8 mouse cellular contexts compared by ENCODE assay signal in genomic region chr16:97962151-97962948, GRCm38 (mm10). TPM values are rescaled to one million over a fixed set of nuclear protein-coding genes. Genes with fewer than 3 reads are reported as not detected.
DNase-seq lines count a peak whose midpoint lies in the region; ATAC-seq and TF ChIP-seq lines count a peak whose summit lies in the region.

Gene C2cd2, minus strand, starts transcription at chr16:97962598.
Gene Zbtb21, minus strand, starts transcription at chr16:97962622.

- H3K9ac ChIP-seq in MEL (ENCODE audit: control insufficient read depth, low read depth, low read length, poor library complexity, severe bottlenecking): peak within 1 kb of the TSS; percentile 86
- peak within 1 kb of the TSS; percentile 90 for H3K9ac ChIP-seq in lung, embryonic 16.5 days (ENCODE audit: low read length)

- peak; percentile 96 for DNase-seq in MEL (ENCODE audit: low read depth, low spot score)
- DNase-seq in cerebellum, adult 2 months: peak; percentile 98
- DNase-seq in forelimb bud, embryonic 11.5 days (ENCODE audit: low read depth, low spot score): peak; percentile 96
- peak; percentile 93 for DNase-seq in layer of hippocampus, adult 9-10 months (ENCODE audit: low spot score)
- DNase-seq in ovary, postnatal 10 days (ENCODE audit: low spot score): peak; percentile 95
- peak; percentile 90 to 91 for DNase-seq in thymus, postnatal 10 days (ENCODE audit: low spot score in 2 of 2)

- H3K27me3 ChIP-seq in MEL (ENCODE audit: control insufficient read depth in 1 of 2, insufficient read depth in 2 of 2, low read length in 2 of 2): no peaks in the 10 kb centered on the region
- H3K27me3 ChIP-seq in cerebellum, adult 2 months (ENCODE audit: control insufficient read depth, insufficient read depth, low read length): no peaks in the 10 kb centered on the region
- no peaks in the 10 kb centered on the region for H3K27me3 ChIP-seq in lung, embryonic 16.5 days (ENCODE audit: control insufficient read depth, insufficient read depth, low read depth, low read length)

- H3K9me3 ChIP-seq in MEL (replicated peaks; ENCODE audit: insufficient read depth, low read length): no peaks in the 10 kb centered on the region
- H3K9me3 ChIP-seq in lung, embryonic 16.5 days (ENCODE audit: control insufficient read depth, low read length): no peaks in the 10 kb centered on the region

- H3K36me3 ChIP-seq in MEL (ENCODE audit: control insufficient read depth in 1 of 2, insufficient read depth in 2 of 2, low read length in 2 of 2): peaks cover 0 to 47% of the 10 kb centered on the region in 2 experiments; a peak in 2 of 4 replicates
- no peaks in the 10 kb centered on the region; the same call in 1 of the 2 replicates for H3K36me3 ChIP-seq in lung, embryonic 16.5 days (ENCODE audit: control insufficient read depth, insufficient read depth, low read length)

- peak; percentile 89 for ATAC-seq in hematopoietic stem cell, adult 5-6 weeks (replicated peaks in 1 of 2; ENCODE audit: insufficient read depth in 1 of 2, low FRiP score in 2 of 2, low TSS enrichment in 1 of 2, low read depth in 1 of 2, poor library complexity in 2 of 2, severe bottlenecking in 2 of 2)
- ATAC-seq in lung, embryonic 16.5 days (ENCODE audit: low read depth): peak; percentile 99

- peak within 1 kb of the TSS; percentile 89 for H3K4me2 ChIP-seq in lung, embryonic 16.5 days (ENCODE audit: low read depth, low read length)

- under 1% methylated on average over 78 of the region's 78 CpGs for WGBS in cerebellum, adult 2 months
- under 1% methylated on average over 78 of the region's 78 CpGs for WGBS in lung, embryonic 16.5 days

- H3K4me1 ChIP-seq in MEL (ENCODE audit: control insufficient read depth in 1 of 2, insufficient read depth in 2 of 2, low read length in 2 of 2): peaks cover 20 to 40% of the 10 kb centered on the region in 2 experiments
- H3K4me1 ChIP-seq in cerebellum, adult 2 months (ENCODE audit: control insufficient read depth, insufficient read depth, low read length): no peaks in the 10 kb centered on the region
- H3K4me1 ChIP-seq in lung, embryonic 16.5 days (replicated peaks; ENCODE audit: control insufficient read depth, insufficient read depth, low read length): peaks cover 8% of the 10 kb centered on the region; the same call in 1 of the 2 replicates

- peak; percentile 73 to 89 for TF ChIP-seq POLR2A in MEL (IDR thresholded peaks at IDR 0.05; ENCODE audit: control insufficient read depth in 1 of 2, insufficient read depth in 1 of 2, low read depth in 1 of 2, low read length in 2 of 2, poor library complexity in 1 of 2)
- peak; percentile 85 for TF ChIP-seq POLR2A in cerebellum, adult 2 months (IDR thresholded peaks at IDR 0.05; ENCODE audit: borderline replicate concordance, insufficient read depth, low read length)

- no peak for TF ChIP-seq CTCF in MEL (IDR thresholded peaks at IDR 0.05 in 2 of 3, conservative IDR thresholded peaks at IDR 0.05 in 1 of 3; ENCODE audit: control insufficient read depth in 1 of 3, insufficient read depth in 1 of 3, low read depth in 2 of 3, low read length in 3 of 3, poor library complexity in 1 of 3, severe bottlenecking in 1 of 3)
- no peak for TF ChIP-seq CTCF in cerebellum, adult 2 months (IDR thresholded peaks at IDR 0.05; ENCODE audit: borderline replicate concordance, insufficient read depth, low read depth, low read length)

- H3K4me3 ChIP-seq in MEL (ENCODE audit: control insufficient read depth in 1 of 2, insufficient read depth in 1 of 2, low read depth in 2 of 2, low read length in 2 of 2): peak within 1 kb of the TSS; percentile 70 to 79
- H3K4me3 ChIP-seq in cerebellum, adult 2 months (replicated peaks; ENCODE audit: insufficient read depth, low read depth, low read length): peak within 1 kb of the TSS; percentile 78
- H3K4me3 ChIP-seq in lung, embryonic 16.5 days (ENCODE audit: low read length): peak within 1 kb of the TSS; percentile 79

- no peak for TF ChIP-seq EP300 in MEL (IDR thresholded peaks at IDR 0.05; ENCODE audit: low read depth in 1 of 2, low read length in 2 of 2)

- TF ChIP-seq RAD21 in MEL (IDR thresholded peaks at IDR 0.05; ENCODE audit: low read depth, low read length): no peak

- H3K27ac ChIP-seq in MEL (ENCODE audit: control insufficient read depth, low read depth, low read length): peak within 1 kb of the TSS; percentile 60
- peak within 1 kb of the TSS; percentile 91 for H3K27ac ChIP-seq in cerebellum, adult 2 months (ENCODE audit: insufficient read depth, low read length)
- H3K27ac ChIP-seq in lung, embryonic 16.5 days (ENCODE audit: low read length): peak within 1 kb of the TSS; percentile 96

- H3K79me2 ChIP-seq in MEL (ENCODE audit: control insufficient read depth, insufficient read depth, low read length, poor library complexity): peaks cover 9% of the 10 kb centered on the region

TF ChIP-seq in MEL, 35 proteins besides CTCF, POLR2A, EP300 and RAD21 (continues in another document):
- TF ChIP-seq CHD1 (IDR thresholded peaks at IDR 0.05; ENCODE audit: low read depth, low read length) (peak; percentile 38; the same call in 1 of the 2 replicates), GATA1 (IDR thresholded peaks at IDR 0.05; ENCODE audit: low read depth, low read length) (no peak), POLR2AphosphoS2 (IDR thresholded peaks at IDR 0.05; ENCODE audit: low read length) (peak; percentile 77), BHLHE40 (IDR thresholded peaks at IDR 0.05; ENCODE audit: borderline replicate concordance, low read depth, low read length) (peak; percentile 97), MAX (IDR thresholded peaks at IDR 0.05; ENCODE audit: low read length) (peak; percentile 86), MEF2A (IDR thresholded peaks at IDR 0.05; ENCODE audit: extremely low read depth, insufficient replicate concordance, low read depth, low read length, poor library complexity, severe bottlenecking) (no peak), UBTF (IDR thresholded peaks at IDR 0.05; ENCODE audit: borderline replicate concordance, insufficient read depth, low read depth, low read length) (no peak), ZNF384 (IDR thresholded peaks at IDR 0.05; ENCODE audit: low read depth, low read length) (peak; percentile 73), SMC3 (IDR thresholded peaks at IDR 0.05; ENCODE audit: low read depth, low read length) (0 out of 2 replicates have a peak, but pooled peaks have one; percentile 8), POLR2AphosphoS5 (IDR thresholded peaks at IDR 0.05; ENCODE audit: borderline replicate concordance, low read depth, low read length) (no peak), ZKSCAN1 (IDR thresholded peaks at IDR 0.05; ENCODE audit: low read depth, low read length) (no peak), MYB (IDR thresholded peaks at IDR 0.05; ENCODE audit: low read depth, low read length) (no peak), USF2 (IDR thresholded peaks at IDR 0.05; ENCODE audit: borderline replicate concordance in 1 of 2, insufficient read depth in 1 of 2, low read depth in 1 of 2, low read length in 2 of 2) (0 out of 4 replicates have a peak, but pooled peaks of 1 of the 2 experiments have one; percentile 40), HCFC1 (IDR thresholded peaks at IDR 0.05; ENCODE audit: low read depth, low read length) (peak; percentile 87), MAZ (IDR thresholded peaks at IDR 0.05; ENCODE audit: low read depth, low read length) (peak; percentile 62; the same call in 1 of the 2 replicates), SIN3A (IDR thresholded peaks at IDR 0.05; ENCODE audit: low read length) (peak; percentile 69), MXI1 (IDR thresholded peaks at IDR 0.05; ENCODE audit: low read depth, low read length) (peak; percentile 76), ZMIZ1 (IDR thresholded peaks at IDR 0.05; ENCODE audit: low read depth, low read length) (peak; percentile 91), MYC (IDR thresholded peaks at IDR 0.05; ENCODE audit: low read depth, low read length) (peak; percentile 67), TCF12 (IDR thresholded peaks at IDR 0.05; ENCODE audit: low read depth, low read length) (peak; percentile 29), MAFK (IDR thresholded peaks at IDR 0.05; ENCODE audit: borderline replicate concordance, low read depth, low read length) (no peak), ZC3H11A (IDR thresholded peaks at IDR 0.05; ENCODE audit: low read depth, low read length) (no peak), E2F4 (IDR thresholded peaks at IDR 0.05; ENCODE audit: borderline replicate concordance, low read depth, low read length) (no peak), TAL1 (IDR thresholded peaks at IDR 0.05; ENCODE audit: low read length) (no peak), ETS1 (IDR thresholded peaks at IDR 0.05; ENCODE audit: low read depth, low read length) (peak; percentile 89), NRF1 (IDR thresholded peaks at IDR 0.05; ENCODE audit: insufficient read depth, low read depth, low read length, poor library complexity, severe bottlenecking) (peak; percentile 95), TBP (IDR thresholded peaks at IDR 0.05; ENCODE audit: low read depth, low read length) (peak; percentile 34), JUND (IDR thresholded peaks at IDR 0.05; ENCODE audit: low read depth, low read length) (no peak), CHD2 (IDR thresholded peaks at IDR 0.05; ENCODE audit: low read length) (no peak), KAT2A (conservative IDR thresholded peaks at IDR 0.05; ENCODE audit: low read depth, low read length) (peak; percentile 70), ELF1 (IDR thresholded peaks at IDR 0.05; ENCODE audit: low read depth, low read length) (peak; percentile 18; the same call in 1 of the 2 replicates), USF1 (IDR thresholded peaks at IDR 0.05; ENCODE audit: low read depth, low read length) (peak; percentile 89), GABPA (IDR thresholded peaks at IDR 0.05; ENCODE audit: low read depth, low read length) (peak; percentile 90; the same call in 1 of the 2 replicates)

RNA-seq across cellular contexts. Expression of gene C2cd2, which starts in this region (rescaled TPM):
- 8.9 and 12.4 TPM in 2 replicates for total RNA-seq in MEL (2012; rRNA removed)
- 10 to 100 TPM in 1 of 2 experiments, not detected in 1; 20.7 TPM for polyA plus RNA-seq in MEL (2012; ENCODE audit: insufficient read depth in 1 of 2, insufficient read length in 2 of 2, low read depth in 1 of 2, low replicate concordance in 2 of 2, missing spikeins in 1 of 2)
- polyA plus RNA-seq in cerebellum, adult 2 months (2012; rRNA removed): 17.3 and 17.6 TPM in 2 replicates
- 14.0 and 25.9 TPM in 2 replicates for total RNA-seq in hematopoietic stem cell, adult 5-6 weeks (2017)
- 15.4 and 17.5 TPM in 2 replicates for polyA plus RNA-seq in lung, embryonic 16.5 days (2015; fragmentation: Nextera tagmentation; extraction: Ambion mirVana)

RNA-seq across cellular contexts. Expression of gene Zbtb21, which starts in this region (rescaled TPM):
- total RNA-seq in MEL (2012; rRNA removed): 7.3 and 9.4 TPM in 2 replicates
- polyA plus RNA-seq in MEL (2012; ENCODE audit: insufficient read depth in 1 of 2, insufficient read length in 2 of 2, low read depth in 1 of 2, low replicate concordance in 2 of 2, missing spikeins in 1 of 2): 1 to 10 TPM in 1 of 2 experiments, not detected in 1; 9.6 TPM
- polyA plus RNA-seq in cerebellum, adult 2 months (2012; rRNA removed): 18.0 and 22.6 TPM in 2 replicates
- total RNA-seq in hematopoietic stem cell, adult 5-6 weeks (2017): 18.4 and 32.8 TPM in 2 replicates
- 12.0 and 13.6 TPM in 2 replicates for polyA plus RNA-seq in lung, embryonic 16.5 days (2015; fragmentation: Nextera tagmentation; extraction: Ambion mirVana)

Comparison
In these comparisons a context has a peak if more than half of its experiments do, and no peak if none do; other contexts are left out.
1. Peak in every context shown above with its lines: DNase-seq, ATAC-seq, H3K4me3 ChIP-seq and H3K27ac ChIP-seq.